Mouse (Mus musculus) MEL (cell line): ENCODE measurements at regions not wholly inside any gene's neighbourhood (a gene's known extent, or its start where the extent isn't known, plus 50 kb on each side); places are given as distances from the start of the nearest gene placed in this dataset.

ENCODE experiments used
- DNase-seq: peaks from one replicate; pipeline ENCODE4 v3.0.0; 2011; ENCODE audit warnings: low read depth, low spot score
- H3K27ac ChIP-seq: 2 replicates; pipeline ENCODE4 v1.5.1; 2012; ENCODE audit warnings: low read depth, mild to moderate bottlenecking, control low read depth, low read length, moderate library complexity; ENCODE audit not compliant: control insufficient read depth
- H3K27me3 ChIP-seq, 2 experiments: fragments of 150-350 bp in 1 of 2; sonication (generic) in 1 of 2; 2 replicates each; pipeline ENCODE4 v1.6.1; 2012; ENCODE audit warnings: low read length in 2 of 2, mild to moderate bottlenecking in 2 of 2, improper control_type of control experiment in 1 of 2, moderate library complexity in 1 of 2; ENCODE audit not compliant: insufficient read depth in 2 of 2, control insufficient read depth in 1 of 2
- H3K36me3 ChIP-seq, 2 experiments: 2 replicates each; pipeline ENCODE4 v1.6.1; 2012 to 2014; ENCODE audit warnings: low read length in 2 of 2, improper control_type of control experiment in 1 of 2, inconsistent platforms in 1 of 2, mild to moderate bottlenecking in 1 of 2; ENCODE audit not compliant: insufficient read depth in 2 of 2, control insufficient read depth in 1 of 2
- H3K4me1 ChIP-seq, 2 experiments: fragments of 150-350 bp in 1 of 2; sonication (generic) in 1 of 2; 2 replicates each; pipeline ENCODE4 v1.6.1; 2012; ENCODE audit warnings: low read length in 2 of 2, improper control_type of control experiment in 1 of 2, mild to moderate bottlenecking in 1 of 2; ENCODE audit not compliant: insufficient read depth in 2 of 2, control insufficient read depth in 1 of 2
- H3K4me3 ChIP-seq, 2 experiments: fragments of 150-350 bp in 1 of 2; sonication (generic) in 1 of 2; 2 replicates each; pipeline ENCODE4 v1.5.1; 2012; ENCODE audit warnings: low read depth in 2 of 2, low read length in 2 of 2, mild to moderate bottlenecking in 2 of 2, moderate library complexity in 2 of 2, control low read depth in 1 of 2, improper control_type of control experiment in 1 of 2; ENCODE audit not compliant: control insufficient read depth in 1 of 2, insufficient read depth in 1 of 2
- H3K79me2 ChIP-seq: 2 replicates; pipeline ENCODE4 v1.6.1; 2012; ENCODE audit warnings: mild to moderate bottlenecking, low read length, moderate library complexity; ENCODE audit not compliant: control insufficient read depth, poor library complexity, insufficient read depth
- H3K9ac ChIP-seq: 2 replicates; pipeline ENCODE4 v1.6.1; 2012; ENCODE audit warnings: low read depth, mild to moderate bottlenecking, control low read depth, low read length, moderate library complexity; ENCODE audit not compliant: control insufficient read depth, poor library complexity, severe bottlenecking
- H3K9me3 ChIP-seq: fragments of 150-350 bp; sonication (generic); replicated peaks from 2 replicates; pipeline ENCODE4 v1.6.1; 2012; ENCODE audit warnings: mild to moderate bottlenecking, low read length, improper control_type of control experiment, moderate library complexity; ENCODE audit not compliant: insufficient read depth
- CHD1 ChIP-seq: IDR thresholded peaks from 2 replicates; pipeline ENCODE4 v1.6.1; 2012; ENCODE audit warnings: low read depth, mild to moderate bottlenecking, inconsistent platforms, low read length, improper control_type of control experiment
- E2F4 ChIP-seq: IDR thresholded peaks from 2 replicates; pipeline ENCODE4 v1.6.1; 2011; ENCODE audit warnings: low read depth, low read length, improper control_type of control experiment, borderline replicate concordance
- EP300 ChIP-seq, 2 experiments: IDR thresholded peaks; 2 replicates each; pipeline ENCODE4 v1.6.1; 2011; ENCODE audit warnings: improper control_type of control experiment in 2 of 2, low read length in 2 of 2, low read depth in 1 of 2, mild to moderate bottlenecking in 1 of 2
- GATA1 ChIP-seq: IDR thresholded peaks from 2 replicates; pipeline ENCODE4 v1.6.1; 2011; ENCODE audit warnings: low read depth, low read length, improper control_type of control experiment
- JUND ChIP-seq: IDR thresholded peaks from 2 replicates; pipeline ENCODE4 v1.6.1; 2011; ENCODE audit warnings: low read depth, mild to moderate bottlenecking, improper control_type of control experiment, low read length
- KAT2A ChIP-seq: conservative IDR thresholded peaks from 2 replicates; pipeline ENCODE4 v1.6.1; 2012; ENCODE audit warnings: low read depth, low read length, improper control_type of control experiment, inconsistent platforms
- MAFK ChIP-seq: IDR thresholded peaks from 2 replicates; pipeline ENCODE4 v1.6.1; 2011; ENCODE audit warnings: low read depth, mild to moderate bottlenecking, low read length, improper control_type of control experiment, borderline replicate concordance
- MAX ChIP-seq: IDR thresholded peaks from 2 replicates; pipeline ENCODE4 v1.6.1; 2011; ENCODE audit warnings: low read length, improper control_type of control experiment
- MEF2A ChIP-seq: IDR thresholded peaks from 2 replicates; pipeline ENCODE4 v1.6.1; 2014; ENCODE audit warnings: low read depth, mild to moderate bottlenecking, inconsistent platforms, low read length, improper control_type of control experiment; ENCODE audit not compliant: poor library complexity, insufficient replicate concordance, severe bottlenecking; ENCODE audit errors: extremely low read depth
- MYB ChIP-seq: IDR thresholded peaks from 2 replicates; pipeline ENCODE4 v1.6.1; 2011; ENCODE audit warnings: mild to moderate bottlenecking, low read depth, low read length, improper control_type of control experiment
- MYC ChIP-seq: IDR thresholded peaks from 2 replicates; pipeline ENCODE4 v1.6.1; 2011; ENCODE audit warnings: low read depth, mild to moderate bottlenecking, low read length, improper control_type of control experiment, moderate library complexity
- NELFE ChIP-seq: IDR thresholded peaks from 2 replicates; pipeline ENCODE4 v1.6.1; 2011; ENCODE audit warnings: low read depth, low read length, improper control_type of control experiment
- NRF1 ChIP-seq: IDR thresholded peaks from 2 replicates; pipeline ENCODE4 v1.6.1; 2014; ENCODE audit warnings: low read depth, mild to moderate bottlenecking, inconsistent platforms, low read length, improper control_type of control experiment, moderate library complexity; ENCODE audit not compliant: poor library complexity, insufficient read depth, severe bottlenecking
- SMC3 ChIP-seq: IDR thresholded peaks from 2 replicates; pipeline ENCODE4 v1.6.1; 2011; ENCODE audit warnings: low read depth, low read length, improper control_type of control experiment
- UBTF ChIP-seq: IDR thresholded peaks from 2 replicates; pipeline ENCODE4 v1.6.1; 2012; ENCODE audit warnings: low read depth, mild to moderate bottlenecking, inconsistent platforms, low read length, improper control_type of control experiment, moderate library complexity, borderline replicate concordance; ENCODE audit not compliant: insufficient read depth
- USF2 ChIP-seq, 2 experiments: IDR thresholded peaks; 2 replicates each; pipeline ENCODE4 v1.6.1; 2011 to 2012; ENCODE audit warnings: improper control_type of control experiment in 2 of 2, low read length in 2 of 2, borderline replicate concordance in 1 of 2, inconsistent platforms in 1 of 2, low read depth in 1 of 2, mild to moderate bottlenecking in 1 of 2; ENCODE audit not compliant: insufficient read depth in 1 of 2
- ZC3H11A ChIP-seq: IDR thresholded peaks from 2 replicates; pipeline ENCODE4 v1.6.1; 2012; ENCODE audit warnings: low read depth, mild to moderate bottlenecking, inconsistent platforms, low read length, improper control_type of control experiment
- ZKSCAN1 ChIP-seq: IDR thresholded peaks from 2 replicates; pipeline ENCODE4 v1.6.1; 2012; ENCODE audit warnings: low read depth, mild to moderate bottlenecking, inconsistent platforms, low read length, improper control_type of control experiment, moderate library complexity

GRCm38 (mm10) chr10:106174433-106174832 lies 295.7 kb upstream of the Ppfia2 start:
- no peak overlapping the region for H3K4me3 ChIP-seq
- H3K36me3 ChIP-seq, result no peaks in the 10 kb centered on the region
- H3K79me2 ChIP-seq, result no peaks in the 10 kb centered on the region
- no peak for TF ChIP-seq MYC
- TF ChIP-seq CHD1, result no peak
- TF ChIP-seq EP300 (IDR thresholded peaks at IDR 0.05; ENCODE audit: low read depth in 1 of 2, low read length in 2 of 2), result no peak
- TF ChIP-seq NRF1, result no peak
- no peak for TF ChIP-seq GATA1
- no peak for TF ChIP-seq UBTF
- no peak for TF ChIP-seq MYB
- TF ChIP-seq MAFK, result no peak
- no peak for TF ChIP-seq KAT2A
- TF ChIP-seq MAX, result no peak
- TF ChIP-seq NELFE, result no peak
- no peak for TF ChIP-seq USF2 (IDR thresholded peaks at IDR 0.05; ENCODE audit: borderline replicate concordance in 1 of 2, insufficient read depth in 1 of 2, low read depth in 1 of 2, low read length in 2 of 2)
- no peak for TF ChIP-seq MEF2A
- H3K9ac ChIP-seq, result no peak overlapping the region
- H3K9me3 ChIP-seq, result no peaks in the 10 kb centered on the region
- H3K27me3 ChIP-seq, result no peaks in the 10 kb centered on the region
- no peak overlapping the region for H3K27ac ChIP-seq
- no peak for DNase-seq
- no peaks in the 10 kb centered on the region for H3K4me1 ChIP-seq

GRCm38 (mm10) chr10:106179651-106180050 lies 290.5 kb upstream of the Ppfia2 start:
- no peak for DNase-seq
- Histone ChIP-seq H3K27ac (no peak overlapping the region), H3K36me3 (no peaks in the 10 kb centered on the region), H3K9me3 (no peaks in the 10 kb centered on the region), H3K9ac (no peak overlapping the region), H3K4me3 (no peak overlapping the region), H3K4me1 (no peaks in the 10 kb centered on the region), H3K27me3 (no peaks in the 10 kb centered on the region), H3K79me2 (no peaks in the 10 kb centered on the region)
- TF ChIP-seq ZC3H11A, result no peak
- TF ChIP-seq E2F4, result no peak
- TF ChIP-seq SMC3, result no peak
- TF ChIP-seq MAX, result no peak
- TF ChIP-seq JUND, result no peak
- no peak for TF ChIP-seq ZKSCAN1
